Mouse (Mus musculus) midbrain, embryonic 16.5 days (tissue): ENCODE data around the gene Apba2. TPM values are rescaled to one million over a fixed set of nuclear protein-coding genes. Genes with fewer than 3 reads are reported as not detected.

Experiments used
- ATAC-seq: fragments of 200-750 bp; cut with Nextera tagmentation; 2 replicates; pipeline ENCODE4 v1.8.0; 2017; ENCODE audit warnings: moderate TSS enrichment
- H3K27ac ChIP-seq: fragments of 300-500 bp; sonication (generic); 2 replicates; pipeline ENCODE4 v1.5.1; 2014; ENCODE audit warnings: mild to moderate bottlenecking, low read length, mixed read lengths
- H3K27me3 ChIP-seq: fragments of 300-500 bp; sonication (generic); 2 replicates; pipeline ENCODE4 v1.6.1; 2014; ENCODE audit warnings: low read depth, low read length, mixed read lengths; ENCODE audit not compliant: control insufficient read depth, insufficient read depth
- H3K36me3 ChIP-seq: fragments of 300-500 bp; sonication (generic); 2 replicates; pipeline ENCODE4 v1.6.1; 2014; ENCODE audit warnings: mild to moderate bottlenecking, low read length, moderate library complexity, mixed read lengths; ENCODE audit not compliant: control insufficient read depth, insufficient read depth
- H3K4me1 ChIP-seq: fragments of 300-500 bp; sonication (generic); 2 replicates; pipeline ENCODE4 v1.6.1; 2014; ENCODE audit warnings: mild to moderate bottlenecking, low read length, mixed read lengths; ENCODE audit not compliant: control insufficient read depth, insufficient read depth
- H3K4me2 ChIP-seq: fragments of 300-500 bp; sonication (generic); 2 replicates; pipeline ENCODE4 v1.6.1; 2014; ENCODE audit warnings: mild to moderate bottlenecking, low read length, mixed read lengths
- H3K4me3 ChIP-seq: fragments of 300-500 bp; sonication (generic); 2 replicates; pipeline ENCODE4 v1.5.1; 2014; ENCODE audit warnings: low read depth, mild to moderate bottlenecking, low read length, moderate library complexity, mixed read lengths
- H3K9ac ChIP-seq: fragments of 300-500 bp; sonication (generic); 2 replicates; pipeline ENCODE4 v1.6.1; 2014; ENCODE audit warnings: low read depth, low read length, mixed read lengths
- H3K9me3 ChIP-seq: fragments of 300-500 bp; sonication (generic); replicated peaks from 2 replicates; pipeline ENCODE4 v1.6.1; 2014; ENCODE audit warnings: mild to moderate bottlenecking, low read length, mixed read lengths; ENCODE audit not compliant: control insufficient read depth, poor library complexity, severe bottlenecking
- WGBS: fragments of 180-500 bp; shearing (Covaris S2); extraction: QIAGEN DNeasy Blood & Tissue Kit; methylation state at CpG from one replicate; pipeline ENCODE4 v1.1.7; 2014; 5-methylcytosine and 5-hydroxymethylcytosine counted together
- polyA plus RNA-seq: library from polyadenylated mRNA; unstranded; fragments of >200 nt; fragmentation: Nextera tagmentation; extraction: Ambion mirVana; gene quantifications from 2 replicates; pipeline ENCODE4 v1.2.1, GENCODE M21; 2015

Apba2 gene
- polyA plus RNA-seq, 1 experiment from 2014 or later, result 208 TPM

DNA sequence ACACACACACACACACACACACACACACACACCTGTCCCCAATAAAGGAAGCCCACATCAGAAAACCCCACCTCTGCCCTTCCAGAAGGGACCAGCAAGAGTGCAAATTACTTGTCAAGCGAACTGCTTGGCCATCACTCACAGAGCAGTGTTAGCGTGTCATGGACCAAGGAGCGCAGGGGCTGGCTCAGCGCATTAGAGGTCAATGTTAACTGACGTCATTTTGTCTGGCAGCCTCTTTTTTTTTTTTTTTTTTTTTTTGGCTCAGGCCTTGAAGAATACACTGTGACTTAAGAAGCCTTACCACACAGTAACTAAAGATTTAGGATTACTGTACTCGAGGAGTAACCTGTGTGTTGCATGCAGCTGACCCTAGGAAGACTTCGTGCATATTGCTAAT, 252.7 kb downstream of the Apba2 start:
- no peak overlapping the region for H3K27ac ChIP-seq
- ATAC-seq, result no peak
- WGBS, result 80% methylated on average over 7 of the region's 7 CpGs

DNA sequence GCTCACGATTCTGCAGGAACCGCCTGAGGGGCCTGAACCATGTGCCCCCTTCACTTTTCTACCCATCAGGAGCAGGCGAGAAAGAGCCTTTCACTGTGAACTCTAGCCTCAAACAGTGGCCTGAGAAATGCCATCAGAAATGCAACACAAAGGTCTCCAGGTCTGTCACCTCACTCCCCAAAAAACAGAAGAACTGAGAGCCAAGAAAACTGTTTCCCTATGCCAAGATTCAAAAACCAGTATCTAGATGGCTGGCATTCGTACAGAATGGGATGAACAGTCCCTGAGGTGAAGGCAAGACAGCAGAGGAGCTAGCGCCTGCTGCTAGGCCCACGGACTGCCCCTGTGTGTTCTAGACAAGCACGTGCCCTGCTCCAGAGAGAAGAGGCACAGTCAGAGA, 253.6 kb downstream of the Apba2 start:
- Histone ChIP-seq H3K4me2 (no peak overlapping the region), H3K4me3 (no peak overlapping the region), H3K4me1 (no peaks in the 10 kb centered on the region), H3K27me3 (no peaks in the 10 kb centered on the region), H3K9ac (no peak overlapping the region), H3K36me3 (no peaks in the 10 kb centered on the region), H3K27ac (no peak overlapping the region), H3K9me3 (no peaks in the 10 kb centered on the region)
- WGBS, result 88% methylated on average over 7 of the region's 7 CpGs
- no peak for ATAC-seq

More for the DNA sequence above, 252.7 kb downstream of the Apba2 start:
- Histone ChIP-seq H3K4me3 (no peak overlapping the region), H3K9me3 (no peaks in the 10 kb centered on the region), H3K4me1 (no peaks in the 10 kb centered on the region), H3K4me2 (no peak overlapping the region), H3K27me3 (no peaks in the 10 kb centered on the region), H3K9ac (no peak overlapping the region), H3K36me3 (no peaks in the 10 kb centered on the region)

DNA sequence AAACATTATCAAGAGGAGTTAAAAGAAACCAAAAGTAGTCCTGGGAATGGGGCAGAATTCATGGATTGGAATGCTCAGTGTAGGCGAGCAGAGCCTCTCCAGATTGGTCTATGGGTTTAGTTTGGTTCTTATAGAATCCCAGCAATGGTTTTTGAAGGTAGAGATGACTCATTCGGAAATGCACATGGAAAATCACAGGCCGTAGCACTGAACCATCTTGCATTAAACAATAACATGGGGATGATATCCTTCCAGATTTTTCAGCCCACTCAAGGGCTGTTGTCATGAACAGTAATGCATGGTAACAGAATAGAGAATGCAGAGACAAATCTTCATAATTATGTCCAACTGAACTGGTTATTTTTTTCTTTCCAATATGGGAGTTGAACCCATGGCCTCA, 264.1 kb downstream of the Apba2 start:
- WGBS, result 86% methylated on average over 3 of the region's 3 CpGs

DNA sequence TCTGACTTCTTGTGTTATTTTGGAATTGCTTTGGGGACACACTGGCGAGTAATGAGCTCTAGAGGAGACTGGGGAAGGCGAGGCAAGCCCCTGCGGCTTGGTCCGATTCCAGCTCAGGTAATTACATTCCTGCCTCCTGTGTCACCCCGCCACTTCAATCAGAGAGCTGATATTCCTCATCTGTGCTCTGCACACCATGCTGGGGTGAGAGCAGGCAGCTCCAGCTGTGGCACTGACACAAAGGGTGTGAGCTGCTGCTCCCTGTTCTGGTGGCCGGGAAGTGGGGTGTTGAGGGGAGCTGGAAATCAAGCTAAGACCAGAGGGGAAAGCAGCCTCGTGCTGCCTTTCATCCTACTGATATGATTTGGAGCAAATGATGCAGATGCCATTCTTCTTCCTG, 268.3 kb downstream of the Apba2 start:
- peak overlapping the region; percentile 1; the same call in 1 of the 2 replicates for H3K27ac ChIP-seq
- H3K4me3 ChIP-seq, result no peak overlapping the region
- peak; percentile 59 for ATAC-seq
- no peaks in the 10 kb centered on the region for H3K36me3 ChIP-seq
- H3K4me2 ChIP-seq, result no peak overlapping the region
- WGBS, result 47% methylated on average over 7 of the region's 7 CpGs
- no peaks in the 10 kb centered on the region for H3K9me3 ChIP-seq
- no peaks in the 10 kb centered on the region for H3K27me3 ChIP-seq
- 0 out of 2 replicates have a peak, but pooled peaks cover 3% of the 10 kb centered on the region for H3K4me1 ChIP-seq
- no peak overlapping the region for H3K9ac ChIP-seq

More for the DNA sequence above, 264.1 kb downstream of the Apba2 start:
- Histone ChIP-seq H3K4me3 (no peak overlapping the region), H3K9ac (no peak overlapping the region), H3K4me2 (no peak overlapping the region), H3K36me3 (no peaks in the 10 kb centered on the region), H3K27ac (no peak overlapping the region), H3K27me3 (no peaks in the 10 kb centered on the region), H3K4me1 (0 out of 2 replicates have a peak, but pooled peaks cover 3% of the 10 kb centered on the region), H3K9me3 (no peaks in the 10 kb centered on the region)
- no peak for ATAC-seq

DNA sequence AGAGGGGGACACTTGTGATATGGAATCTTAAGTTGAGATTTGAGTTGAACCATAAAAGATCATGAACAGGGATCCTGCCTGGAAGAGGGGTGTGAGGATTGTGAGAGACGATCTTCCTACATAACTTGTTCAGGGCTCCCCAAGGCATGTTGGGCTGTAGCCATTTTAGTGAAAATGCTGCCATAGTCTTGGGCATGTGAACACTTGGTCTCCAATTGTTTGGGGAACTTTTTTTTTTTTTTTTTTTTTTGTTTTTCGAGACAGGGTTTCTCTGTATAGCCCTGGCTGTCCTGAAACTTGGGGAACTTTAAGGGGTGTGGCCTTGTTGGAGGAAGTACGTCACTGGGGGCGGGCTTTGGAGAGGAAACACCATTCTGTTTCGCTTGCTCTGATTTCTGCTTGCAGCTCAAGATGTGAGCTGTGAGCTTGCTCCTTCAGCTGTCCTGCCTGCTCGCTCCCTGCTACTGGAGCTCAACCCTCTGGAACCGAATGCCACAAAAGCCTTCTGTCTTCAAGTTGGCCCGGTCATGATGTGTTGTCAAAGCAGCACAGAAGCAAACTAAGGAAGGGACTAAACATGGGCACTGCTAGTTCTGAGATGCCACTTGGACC, 269.4 kb downstream of the Apba2 start:
- no peak overlapping the region for H3K4me2 ChIP-seq
- WGBS, result 83% methylated on average over 8 of the region's 8 CpGs

DNA sequence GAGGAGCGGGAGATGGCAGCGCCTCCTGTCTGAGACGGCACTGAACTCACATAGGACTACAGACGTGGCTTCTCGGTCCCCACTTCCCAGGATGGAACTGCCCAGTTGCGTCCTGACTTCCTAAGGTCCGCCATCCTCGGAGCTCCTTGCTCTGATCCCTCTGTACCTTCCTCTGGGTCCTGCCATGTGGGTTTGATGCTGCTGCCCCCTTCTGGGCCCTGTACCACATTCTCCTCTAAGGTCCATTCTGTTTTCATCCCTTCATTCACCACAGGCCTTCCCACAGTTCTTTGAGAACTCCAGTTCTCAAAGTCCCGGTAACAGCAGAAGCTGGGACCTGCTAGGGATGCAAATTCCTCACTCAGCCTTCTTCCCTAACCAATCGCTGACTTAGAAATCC, 272.0 kb downstream of the Apba2 start:
- ATAC-seq, result no peak
- 47% methylated on average over 10 of the region's 10 CpGs for WGBS
- Histone ChIP-seq H3K27me3 (no peaks in the 10 kb centered on the region), H3K36me3 (no peaks in the 10 kb centered on the region), H3K4me1 (0 out of 2 replicates have a peak, but pooled peaks cover 3% of the 10 kb centered on the region), H3K4me3 (no peak overlapping the region), H3K9me3 (no peaks in the 10 kb centered on the region), H3K9ac (no peak overlapping the region), H3K4me2 (no peak overlapping the region), H3K27ac (no peak overlapping the region)

More for the DNA sequence above, 269.4 kb downstream of the Apba2 start:
- Histone ChIP-seq H3K9ac (no peak overlapping the region), H3K9me3 (no peaks in the 10 kb centered on the region), H3K27me3 (no peaks in the 10 kb centered on the region), H3K4me1 (0 out of 2 replicates have a peak, but pooled peaks cover 3% of the 10 kb centered on the region), H3K4me3 (no peak overlapping the region), H3K36me3 (no peaks in the 10 kb centered on the region), H3K27ac (no peak overlapping the region; the same call in 1 of the 2 replicates)
- ATAC-seq, result no peak

DNA sequence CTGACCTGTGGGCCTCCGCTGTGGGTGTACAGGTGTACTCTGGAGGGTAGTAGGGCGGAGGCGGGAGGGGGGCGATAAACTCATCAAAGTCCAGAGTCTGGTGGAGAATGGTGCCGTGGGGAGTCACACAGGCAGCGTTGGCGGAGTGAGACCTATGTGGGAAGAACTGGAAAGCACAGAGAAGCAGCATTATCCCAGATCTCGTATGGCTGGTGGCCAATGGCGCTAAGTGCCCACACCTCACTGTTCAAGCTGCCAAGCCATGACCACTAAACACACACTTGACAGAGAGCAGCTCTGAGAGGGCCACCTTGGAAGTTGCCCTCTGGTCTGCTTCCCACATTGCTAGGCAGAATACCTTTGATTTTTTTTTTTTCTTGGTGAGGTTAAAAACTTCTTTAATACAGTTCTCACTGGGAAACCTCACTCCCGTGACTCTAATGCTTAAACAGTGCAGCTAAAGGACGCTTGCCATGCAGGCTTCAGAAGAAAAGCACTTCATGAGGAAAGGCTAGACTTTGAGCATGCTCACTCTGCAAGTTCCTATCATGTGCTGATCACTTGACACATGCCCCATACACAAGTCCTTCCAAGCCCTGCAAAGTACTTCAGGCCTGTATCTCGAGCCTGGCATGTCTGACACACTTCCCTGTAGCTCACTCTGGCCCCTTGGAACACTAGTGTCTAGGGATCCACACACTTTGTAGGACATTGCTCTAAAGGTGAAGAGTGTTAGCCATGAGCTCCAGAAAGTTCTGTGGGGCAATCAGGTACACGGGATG, 275.4 kb downstream of the Apba2 start:
- Histone ChIP-seq H3K4me2 (no peak overlapping the region), H3K4me1 (no peaks in the 10 kb centered on the region; the same call in 1 of the 2 replicates), H3K9me3 (no peaks in the 10 kb centered on the region), H3K4me3 (no peak overlapping the region), H3K27ac (no peak overlapping the region), H3K27me3 (no peaks in the 10 kb centered on the region), H3K36me3 (no peaks in the 10 kb centered on the region), H3K9ac (no peak overlapping the region)
- 87% methylated on average over 13 of the region's 13 CpGs for WGBS
- no peak for ATAC-seq

DNA sequence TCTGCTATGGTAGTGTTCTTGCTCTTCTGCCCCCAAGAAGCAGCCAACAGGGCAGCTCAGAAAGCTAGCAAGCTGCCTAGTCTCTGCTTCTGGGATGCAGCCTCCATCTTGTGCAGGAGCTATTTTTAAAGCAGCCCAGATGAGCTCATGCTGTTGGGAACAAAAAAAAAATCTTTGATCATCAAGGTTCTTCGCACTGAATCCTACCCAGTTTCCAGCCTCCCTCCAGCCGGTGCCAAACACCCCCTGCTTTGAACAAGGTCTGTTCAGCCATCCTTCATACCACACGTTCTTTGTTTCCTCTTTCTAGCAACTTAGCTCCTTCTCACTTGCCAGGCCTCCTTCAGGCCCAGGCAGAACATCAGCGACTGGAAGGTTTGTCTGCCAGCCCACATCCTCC, 278.0 kb downstream of the Apba2 start:
- Histone ChIP-seq H3K36me3 (no peaks in the 10 kb centered on the region), H3K27ac (no peak overlapping the region; the same call in 1 of the 2 replicates), H3K4me3 (no peak overlapping the region), H3K27me3 (no peaks in the 10 kb centered on the region), H3K4me2 (no peak overlapping the region), H3K9me3 (no peaks in the 10 kb centered on the region), H3K9ac (no peak overlapping the region), H3K4me1 (no peaks in the 10 kb centered on the region; the same call in 1 of the 2 replicates)
- no peak for ATAC-seq
- 73% methylated on average over 4 of the region's 4 CpGs for WGBS

DNA sequence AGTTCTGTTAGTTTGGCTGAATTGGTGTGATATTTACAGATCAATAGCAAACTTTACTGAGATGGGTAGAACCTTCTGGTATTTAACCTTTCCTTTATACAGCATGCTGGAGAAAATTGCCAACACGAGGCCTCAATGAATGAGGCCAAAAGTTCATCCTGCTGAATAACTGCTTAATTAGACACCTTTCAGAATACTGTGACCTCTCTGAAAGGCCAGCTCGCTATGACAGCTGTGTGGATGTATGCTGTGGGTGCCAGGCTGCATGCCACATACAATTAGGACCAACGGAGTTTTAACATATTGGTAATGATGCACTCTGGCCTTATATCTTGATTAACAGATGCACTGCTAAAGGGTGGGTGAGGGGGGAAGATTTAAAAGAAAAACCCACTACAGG, 283.5 kb downstream of the Apba2 start:
- ATAC-seq, result no peak
- 54% methylated on average over 3 of the region's 3 CpGs for WGBS
- no peak overlapping the region for H3K9ac ChIP-seq
- H3K4me3 ChIP-seq, result no peak overlapping the region
- H3K27ac ChIP-seq, result no peak overlapping the region
- H3K36me3 ChIP-seq, result no peaks in the 10 kb centered on the region
- H3K4me2 ChIP-seq, result no peak overlapping the region
- no peaks in the 10 kb centered on the region for H3K27me3 ChIP-seq
- H3K4me1 ChIP-seq, result no peaks in the 10 kb centered on the region; the same call in 1 of the 2 replicates
- no peaks in the 10 kb centered on the region for H3K9me3 ChIP-seq
